In the genomic region with DNA sequence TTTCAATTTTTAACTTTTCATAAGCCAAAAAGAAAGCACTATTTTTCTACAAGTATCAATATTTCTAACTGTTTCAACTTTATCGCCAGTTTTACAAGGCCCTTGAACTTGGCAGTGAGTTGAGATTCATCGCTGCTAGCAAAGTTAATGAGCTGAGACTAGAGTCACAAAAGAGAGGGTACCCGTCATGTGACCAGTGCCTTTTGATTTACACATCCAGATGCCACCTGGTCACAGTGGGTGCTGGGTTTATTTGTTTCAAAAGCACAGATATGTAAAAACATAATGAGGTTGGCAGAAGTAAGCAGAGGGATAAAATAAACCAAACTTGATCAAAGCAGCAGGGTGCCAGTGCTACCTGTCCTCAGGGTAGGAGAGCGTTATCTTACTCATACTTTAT, we compare ENCODE assay signal across 27 mouse cellular contexts.
DNase-seq lines count a peak whose midpoint lies in the region; ATAC-seq and TF ChIP-seq lines count a peak whose summit lies in the region.
"Had no signal": no experiment of that assay in that cellular context is flagged by ENCODE, and none has a peak within 500 bp of the region (broad histone marks: within the 10 kb centered on the region; RNA-seq: fewer than 3 reads in every experiment).

No protein-coding gene starts in this region.

- DNase-seq in heart, postnatal 4 days: no peak
- no peak for DNase-seq in kidney, postnatal 10 days
- DNase-seq in left cerebral cortex, adult 11 months (ENCODE audit: low spot score): no peak
- DNase-seq: adrenal gland, postnatal 14 days; cerebellum, adult 18-20 months; cerebellum, postnatal 10 days; gastrocnemius, postnatal 36 days; kidney, postnatal 4 days; lung, postnatal 36 days; right cerebral cortex, adult 18-20 months; right cerebral cortex, postnatal 4 days; thymus, adult 2 months; thymus, postnatal 36 days had no signal

- peaks cover 91% of the 10 kb centered on the region for H3K36me3 ChIP-seq in heart, embryonic 14.5 days (ENCODE audit: control insufficient read depth, insufficient read depth, low read length)
- H3K36me3 ChIP-seq in kidney, embryonic 15.5 days: no peaks in the 10 kb centered on the region
- no peaks in the 10 kb centered on the region for H3K36me3 ChIP-seq in limb, embryonic 12.5 days
- H3K36me3 ChIP-seq: hindbrain, embryonic 10.5 days; hindbrain, embryonic 15.5 days; limb, embryonic 13.5 days; neural tube, embryonic 12.5 days had no signal

- H3K27me3 ChIP-seq in heart, embryonic 14.5 days (ENCODE audit: control insufficient read depth, insufficient read depth, low read length): no peaks in the 10 kb centered on the region
- H3K27me3 ChIP-seq in kidney, embryonic 15.5 days: no peaks in the 10 kb centered on the region
- H3K27me3 ChIP-seq in limb, embryonic 12.5 days: no peaks in the 10 kb centered on the region
- H3K27me3 ChIP-seq: hindbrain, embryonic 15.5 days; intestine, embryonic 15.5 days; limb, embryonic 13.5 days; neural tube, embryonic 12.5 days had no signal

- peak overlapping the region in 1 of 2 experiments; percentile 88; a peak in 2 of 4 replicates for H3K27ac ChIP-seq in heart, embryonic 14.5 days (replicated peaks in 1 of 2; ENCODE audit: control insufficient read depth in 1 of 2, insufficient read depth in 1 of 2, low read depth in 2 of 2, low read length in 2 of 2)
- no peak overlapping the region for H3K27ac ChIP-seq in kidney, embryonic 15.5 days
- peak overlapping the region; percentile 71; the same call in 1 of the 2 replicates for H3K27ac ChIP-seq in embryonic fibroblast, embryonic 13.5 days (ENCODE audit: insufficient read depth, low read length)
- H3K27ac ChIP-seq in limb, embryonic 12.5 days: peak overlapping the region; percentile 8; the same call in 1 of the 2 replicates
- H3K27ac ChIP-seq: hindbrain, embryonic 15.5 days; intestine, embryonic 15.5 days; neural tube, embryonic 12.5 days had no signal

- no peak overlapping the region for H3K4me2 ChIP-seq in heart, embryonic 14.5 days (ENCODE audit: low read length)
- H3K4me2 ChIP-seq in kidney, embryonic 15.5 days: no peak overlapping the region
- no peak overlapping the region for H3K4me2 ChIP-seq in limb, embryonic 12.5 days
- H3K4me2 ChIP-seq: hindbrain, embryonic 15.5 days; intestine, embryonic 15.5 days; liver, embryonic 11.5 days; midbrain, embryonic 11.5 days; neural tube, embryonic 12.5 days had no signal

- ATAC-seq in heart, embryonic 14.5 days (ENCODE audit: insufficient number of reproducible peaks, insufficient read depth, low FRiP score, low read depth): no peak
- 0 out of 2 replicates have a peak, but pooled peaks have one; percentile 30 for ATAC-seq in kidney, embryonic 15.5 days (replicated peaks; ENCODE audit: low FRiP score)
- no peak for ATAC-seq in limb, embryonic 12.5 days (ENCODE audit: insufficient number of reproducible peaks, insufficient read depth, low FRiP score, low TSS enrichment, low read depth)
- ATAC-seq: CD4-positive, CD25-positive, alpha-beta regulatory T cell, adult 4 months; forebrain, embryonic 14.5 days; intestine, embryonic 15.5 days had no signal

- H3K9me3 ChIP-seq in heart, embryonic 14.5 days (ENCODE audit: control insufficient read depth, low read length): no peaks in the 10 kb centered on the region
- H3K9me3 ChIP-seq in kidney, embryonic 15.5 days (replicated peaks): no peaks in the 10 kb centered on the region
- H3K9me3 ChIP-seq in limb, embryonic 12.5 days: no peaks in the 10 kb centered on the region
- H3K9me3 ChIP-seq: hindbrain, embryonic 10.5 days; hindbrain, embryonic 15.5 days; intestine, embryonic 15.5 days; limb, embryonic 13.5 days; neural tube, embryonic 12.5 days had no signal

- H3K9ac ChIP-seq in heart, embryonic 14.5 days (ENCODE audit: low read length): peak overlapping the region; percentile 21; the same call in 1 of the 2 replicates
- H3K9ac ChIP-seq in kidney, embryonic 15.5 days: no peak overlapping the region
- H3K9ac ChIP-seq in limb, embryonic 12.5 days (replicated peaks): no peak overlapping the region
- H3K9ac ChIP-seq: hindbrain, embryonic 15.5 days; intestine, embryonic 15.5 days; limb, embryonic 13.5 days; neural tube, embryonic 12.5 days had no signal

- H3K4me3 ChIP-seq in heart, embryonic 14.5 days (ENCODE audit: control insufficient read depth in 1 of 2, insufficient read depth in 1 of 2, low read depth in 1 of 2, low read length in 2 of 2): no peak overlapping the region
- H3K4me3 ChIP-seq in kidney, embryonic 15.5 days (replicated peaks): no peak overlapping the region
- no peak overlapping the region for H3K4me3 ChIP-seq in embryonic fibroblast, embryonic 13.5 days (ENCODE audit: insufficient read depth, low read length)
- H3K4me3 ChIP-seq in limb, embryonic 12.5 days (replicated peaks): no peak overlapping the region
- H3K4me3 ChIP-seq: hindbrain, embryonic 10.5 days; hindbrain, embryonic 15.5 days; intestine, embryonic 15.5 days; limb, embryonic 13.5 days; myocyte; neural tube, embryonic 12.5 days had no signal

- 85% methylated on average over 4 of the region's 4 CpGs for WGBS in heart, embryonic 14.5 days
- WGBS in kidney, embryonic 15.5 days: 46% methylated on average over 4 of the region's 4 CpGs
- WGBS in limb, embryonic 12.5 days: 17% methylated on average over 4 of the region's 4 CpGs

- TF ChIP-seq CTCF in embryonic fibroblast, embryonic 13.5 days (IDR thresholded peaks at IDR 0.05; ENCODE audit: borderline replicate concordance, insufficient read depth, low read length): no peak

- no peak for TF ChIP-seq POLR2A in embryonic fibroblast, embryonic 13.5 days (IDR thresholded peaks at IDR 0.05; ENCODE audit: low read depth, low read length)

- peaks cover 24 to 46% of the 10 kb centered on the region in 2 experiments for H3K4me1 ChIP-seq in heart, embryonic 14.5 days (ENCODE audit: control insufficient read depth in 2 of 2, insufficient read depth in 2 of 2, low read length in 2 of 2)
- peaks cover 45% of the 10 kb centered on the region for H3K4me1 ChIP-seq in kidney, embryonic 15.5 days
- peaks cover 27% of the 10 kb centered on the region for H3K4me1 ChIP-seq in embryonic fibroblast, embryonic 13.5 days (ENCODE audit: control insufficient read depth, insufficient read depth, low read length)
- H3K4me1 ChIP-seq in limb, embryonic 12.5 days (replicated peaks): peaks cover 55% of the 10 kb centered on the region
